Mouse (Mus musculus) adrenal gland, postnatal 10 days (tissue): ENCODE data around the gene Arhgap19. TPM values are rescaled to one million over a fixed set of nuclear protein-coding genes. Genes with fewer than 3 reads are reported as not detected.
A peak's percentile ranks its signal among the peaks of the same experiment; 100 is the strongest.

ENCODE experiments used
- DNase-seq: peaks from one replicate; pipeline ENCODE4 v3.0.0; 2021; ENCODE audit warnings: mixed read lengths
- long read RNA-seq, 2 experiments: library from polyadenylated mRNA; stranded (forward); transcript quantifications; one replicate each; pipeline ENCODE4 v2.0.0; 2021
- total RNA-seq, 2 experiments: library from RNA; stranded (reverse); gene quantifications; 2 replicates each; pipeline ENCODE4 v1.2.3; 2021

Arhgap19 gene
- total RNA-seq, result 1 to 10 TPM; 7.6 to 8.6 TPM
- long read RNA-seq, experiment 1, result 0 reads
- long read RNA-seq, experiment 2, full-length matches to known transcripts, result 2 of 2 reads
- long read RNA-seq, experiment 2, partial matches to known transcripts, result 0 of 2 reads
- long read RNA-seq, experiment 2, other reads (novel, unspliced or antisense), result 0 of 2 reads

DNA sequence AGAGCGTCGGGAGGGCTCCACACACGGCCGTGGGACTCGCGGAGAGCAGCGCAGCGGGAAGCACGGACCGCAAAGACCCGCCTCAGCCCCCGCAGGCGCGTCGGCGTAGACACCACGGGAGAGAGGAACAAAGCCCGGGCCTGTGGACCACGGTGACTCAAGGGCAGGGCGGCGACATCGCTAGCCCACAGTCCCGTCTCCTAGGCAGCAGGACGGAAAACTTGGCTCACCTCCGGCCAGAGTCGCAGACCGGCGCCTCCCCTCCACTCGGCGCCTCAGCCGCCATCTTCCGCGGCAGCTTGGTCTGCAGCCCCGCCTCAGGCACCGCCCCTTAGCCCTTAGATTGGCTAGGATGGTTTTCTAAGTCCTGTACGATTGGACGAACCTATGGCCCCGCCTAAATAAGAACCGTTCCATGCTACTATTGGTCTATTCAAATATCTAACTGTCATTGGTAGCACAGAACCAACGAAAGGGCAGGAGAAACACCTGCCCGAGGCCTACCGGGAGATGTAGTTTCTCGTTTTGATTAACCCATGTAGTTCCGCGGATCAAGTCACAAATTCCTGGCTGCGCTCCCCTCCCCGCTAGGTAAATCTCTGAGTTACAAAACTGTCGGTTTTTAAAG, at the start of gene Arhgap19:
TSS of gene Arhgap19 (minus strand) at position 306 of the 628 bp plus-strand sequence.
- DNase-seq, result peak; percentile 92

DNA sequence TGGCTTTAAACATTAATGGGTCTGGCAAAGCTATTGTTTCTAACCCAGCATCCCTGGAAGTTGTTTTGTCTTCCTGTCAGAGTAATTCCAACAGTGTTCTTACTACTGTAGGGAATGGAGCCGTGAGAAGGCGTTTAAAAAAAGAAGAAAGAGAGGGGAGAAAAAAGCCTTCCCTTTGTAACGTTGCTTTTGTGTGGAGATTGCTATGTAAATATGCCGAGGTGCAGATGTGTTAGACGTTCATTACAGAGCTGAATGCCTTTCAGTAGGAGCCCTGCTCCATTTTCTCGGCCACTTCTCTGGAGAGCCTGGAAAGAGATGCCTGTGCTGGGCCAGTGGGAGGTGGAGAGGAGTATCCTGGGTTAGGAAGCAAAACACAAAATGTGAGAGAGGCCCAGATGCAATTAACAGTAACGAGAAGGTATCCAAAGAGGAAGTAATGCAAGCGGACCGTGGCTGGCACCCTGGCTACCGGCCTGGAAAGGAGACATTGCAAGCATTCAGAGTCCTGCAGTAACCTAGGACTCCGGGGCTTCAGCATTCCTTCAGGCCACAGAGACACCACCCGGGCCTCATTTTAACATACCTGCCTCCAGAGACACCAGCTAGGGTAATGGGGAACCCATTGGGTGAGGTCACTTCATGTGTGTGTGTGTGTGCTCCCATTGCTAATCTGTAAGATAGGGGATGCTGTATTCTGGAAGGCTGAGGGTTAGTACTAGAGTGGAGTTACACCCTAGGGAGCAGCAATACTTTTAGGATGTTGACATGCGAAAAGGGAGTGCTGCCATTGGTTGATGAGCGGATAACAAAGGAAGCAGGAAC, 49.1 kb upstream of the Arhgap19 start:
- DNase-seq, result no peak

DNA sequence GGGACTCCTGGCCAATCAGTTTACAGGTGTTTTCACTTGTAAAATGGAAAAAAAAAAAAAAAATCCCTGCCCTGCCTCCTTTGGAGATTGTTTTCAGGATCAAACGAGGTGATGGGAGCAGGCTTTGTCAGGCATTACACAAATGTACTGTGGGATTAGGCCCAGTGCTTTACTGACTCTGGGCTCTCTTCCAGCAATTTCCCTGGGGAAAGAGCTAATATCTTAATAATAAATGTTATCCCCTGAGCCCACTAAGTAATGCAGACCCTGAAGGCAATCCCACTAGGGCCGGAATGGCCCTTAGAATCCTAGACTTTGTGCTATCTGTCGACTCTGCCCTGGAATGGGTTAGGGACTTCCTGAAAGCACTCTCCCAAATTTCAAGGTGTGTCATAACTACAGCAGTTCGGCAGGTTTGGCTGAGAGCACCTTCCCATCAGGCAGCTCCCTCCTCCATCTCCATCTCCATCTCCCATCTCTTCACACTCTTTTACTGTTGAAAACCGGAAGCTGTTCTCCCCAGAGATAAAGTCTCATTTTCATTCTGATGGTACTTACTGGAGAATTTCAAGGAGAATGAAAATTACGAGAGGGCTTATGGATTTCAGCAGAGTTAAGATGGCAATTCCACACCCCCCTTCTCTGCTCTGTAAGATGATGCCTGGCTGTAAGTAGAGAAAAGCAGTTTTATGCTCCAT, 48.3 kb upstream of the Arhgap19 start:
- DNase-seq, result no peak

DNA sequence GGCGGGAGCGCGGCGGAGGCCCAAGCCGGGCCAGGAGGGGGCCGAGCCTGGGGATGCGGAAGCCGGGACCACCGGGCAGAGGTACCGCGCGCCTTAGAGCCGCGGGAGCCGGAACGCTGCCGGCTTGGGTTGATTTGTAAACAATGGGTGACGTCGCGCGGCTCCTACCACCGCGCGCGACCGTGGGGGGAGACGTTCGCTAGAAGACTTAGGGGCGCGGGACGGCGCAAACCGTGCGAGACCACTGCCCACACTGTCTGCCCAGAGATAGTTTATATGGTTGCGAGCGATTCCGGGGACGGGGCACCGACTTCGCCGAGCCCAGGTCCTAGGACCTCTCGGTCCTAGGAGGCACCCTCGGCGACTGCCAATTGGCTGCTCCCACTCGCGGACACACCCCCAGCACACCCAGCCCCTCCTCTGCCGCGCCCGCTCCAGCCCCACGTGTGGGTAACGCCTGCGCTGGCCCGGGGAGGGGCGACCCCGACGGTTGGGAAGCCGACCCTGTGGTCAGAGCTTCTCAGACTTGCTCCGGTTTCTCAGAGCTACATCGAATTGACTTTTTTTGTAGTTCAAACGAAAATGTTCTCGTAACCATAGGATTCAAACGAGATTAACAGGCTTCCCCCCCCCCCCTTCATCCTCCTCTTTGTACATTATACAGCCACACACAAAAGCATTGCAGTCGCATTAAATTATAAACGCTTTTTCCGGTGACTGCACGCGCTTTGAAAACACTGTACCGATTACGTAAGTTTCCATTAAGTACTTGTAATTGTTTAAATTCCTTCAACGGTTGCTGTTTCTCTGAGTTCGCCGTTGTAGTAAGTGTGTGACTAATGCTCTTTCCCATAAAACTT, 46.4 kb upstream of the Arhgap19 start, which contains the start of gene Frat2:
TSS of gene Frat2 (minus strand) at position 141 of the 860 bp plus-strand sequence.
- peak; percentile 90 for DNase-seq

DNA sequence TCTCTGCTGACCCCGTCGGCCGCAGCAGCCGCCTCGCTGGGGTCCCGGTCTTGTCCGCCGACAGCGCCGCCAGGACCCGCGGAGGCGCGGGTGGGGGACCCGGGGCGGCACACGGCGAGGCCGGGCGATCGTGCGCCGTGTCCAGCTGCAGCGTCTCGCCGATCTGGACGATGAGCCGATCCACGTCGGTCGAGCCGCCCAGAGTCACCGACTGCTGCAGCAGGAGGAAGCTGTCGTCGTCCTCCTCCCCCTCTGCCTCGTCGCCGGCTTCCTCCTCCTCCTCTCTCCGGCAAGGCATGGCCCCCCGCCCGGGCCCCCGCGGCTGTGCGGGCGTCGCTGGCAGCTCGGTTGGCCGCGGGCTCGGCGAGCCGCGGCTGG, 45.8 kb upstream of the Arhgap19 start:
- DNase-seq, result peak; percentile 60

DNA sequence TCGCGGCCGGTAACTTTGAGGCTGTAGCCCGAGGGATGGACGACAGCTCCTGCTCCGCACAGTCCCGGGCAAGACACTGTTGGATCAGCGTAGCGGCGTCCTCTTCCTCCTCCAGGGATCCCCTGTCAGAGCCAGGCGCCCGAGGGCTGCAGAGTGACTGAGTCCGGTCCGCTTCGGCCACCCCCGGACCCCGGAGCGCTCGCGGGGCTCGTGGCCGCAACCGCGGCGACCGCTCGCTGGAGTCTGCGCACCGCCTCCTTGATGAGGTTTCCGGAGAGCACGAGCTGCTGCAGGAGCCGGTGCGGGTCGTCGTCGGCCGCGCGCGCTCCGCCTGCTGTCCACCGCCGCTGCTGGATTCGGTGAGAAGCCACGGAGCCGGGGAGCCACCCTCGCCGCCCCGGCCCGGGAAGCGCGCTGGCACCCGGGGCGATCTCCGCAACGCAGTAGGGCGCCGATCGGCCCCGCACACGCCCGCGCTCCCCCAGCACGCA, 45.3 kb upstream of the Arhgap19 start:
- peak; percentile 66 for DNase-seq

DNA sequence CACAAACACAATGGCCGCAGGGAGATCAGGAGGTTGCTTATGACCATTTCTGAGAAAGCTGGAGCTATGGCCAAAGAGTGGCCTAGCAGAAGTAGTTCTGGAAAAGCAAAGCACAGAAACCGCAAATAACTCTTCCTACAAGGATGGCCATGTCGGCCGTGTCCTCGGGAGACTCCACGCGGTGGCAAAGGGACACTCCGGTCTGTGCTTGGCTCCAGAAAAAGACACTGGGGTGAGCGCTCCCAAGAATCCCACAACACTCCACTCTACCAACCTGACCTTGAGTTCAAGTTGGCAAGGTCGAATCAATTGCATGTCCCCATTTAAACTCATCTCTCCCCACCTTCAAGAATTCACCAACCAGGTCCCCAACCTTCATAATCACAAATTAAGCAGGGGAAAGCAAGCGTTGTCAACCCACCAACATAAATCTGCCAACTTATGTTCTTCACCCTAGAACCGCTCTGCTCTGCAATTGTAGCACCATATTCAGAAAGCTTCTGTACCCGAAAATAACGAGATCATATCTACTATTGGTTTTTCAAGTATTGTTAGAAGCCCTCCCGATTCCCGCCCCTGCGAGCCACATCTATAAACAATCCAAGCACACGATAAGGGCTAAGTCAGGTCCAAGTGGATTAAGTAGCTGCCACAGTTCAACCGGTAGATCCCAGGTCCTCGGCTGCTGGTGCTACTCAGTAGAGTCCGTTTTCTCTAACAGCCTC, 44.7 kb upstream of the Arhgap19 start:
- DNase-seq, result peak; percentile 47

DNA sequence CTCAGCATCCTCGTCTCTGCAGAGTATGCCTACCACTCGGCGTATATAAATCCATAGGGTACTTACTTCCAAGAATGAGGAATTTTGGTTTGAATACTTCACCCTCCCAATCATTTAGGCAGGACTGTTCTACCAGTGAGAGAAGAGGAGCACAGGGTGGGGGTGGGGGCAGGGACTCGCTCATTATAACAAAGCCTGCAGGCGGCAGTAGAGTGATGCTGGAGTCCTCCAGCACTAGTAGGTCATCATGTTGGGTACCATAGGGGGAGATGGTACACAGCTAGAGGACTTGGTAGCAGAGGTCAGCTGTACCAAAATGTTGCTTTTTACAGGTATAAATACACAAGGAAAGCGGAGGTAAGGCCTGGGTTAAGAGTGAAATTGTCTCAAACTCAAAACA, 42.5 kb upstream of the Arhgap19 start:
- no peak for DNase-seq

DNA sequence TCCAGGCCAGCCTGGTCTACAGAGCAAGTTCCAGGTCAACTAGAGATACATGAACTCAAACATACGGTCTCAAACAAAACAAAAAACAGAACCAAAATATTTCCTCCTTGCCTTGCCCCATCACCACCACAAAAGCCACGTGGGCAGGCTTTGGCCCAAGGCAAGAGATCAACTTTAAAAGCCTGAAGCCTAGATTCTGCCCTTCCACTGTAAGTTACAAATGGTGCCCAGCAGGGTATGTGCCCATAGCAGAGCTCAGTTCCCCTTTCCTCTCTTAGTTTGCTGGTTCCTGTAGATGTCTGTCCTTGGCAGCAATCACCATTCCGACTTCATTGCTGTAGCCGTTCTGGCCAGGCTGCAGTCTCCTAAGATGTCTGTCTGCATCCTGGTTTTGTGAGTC, 40.9 kb upstream of the Arhgap19 start:
- no peak for DNase-seq

DNA sequence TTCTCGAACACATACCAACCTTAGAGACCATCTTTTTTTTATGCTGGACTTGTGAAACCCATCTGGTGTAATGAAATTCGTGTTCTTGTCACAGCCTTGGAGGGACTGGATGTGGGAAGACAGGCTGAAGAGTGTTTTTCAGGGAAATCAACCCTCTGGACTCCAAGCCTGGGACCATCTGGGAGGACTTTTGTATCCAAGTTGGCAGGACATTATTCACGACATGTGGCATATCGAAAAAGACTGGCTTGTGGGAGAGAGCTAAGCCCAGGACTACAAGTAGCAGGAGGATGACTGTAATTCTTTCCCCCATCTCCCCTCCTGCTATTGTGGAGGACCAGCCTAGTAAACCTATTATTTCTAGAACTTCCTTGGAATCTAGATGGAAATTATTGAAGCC, 40.3 kb upstream of the Arhgap19 start:
- DNase-seq, result no peak

DNA sequence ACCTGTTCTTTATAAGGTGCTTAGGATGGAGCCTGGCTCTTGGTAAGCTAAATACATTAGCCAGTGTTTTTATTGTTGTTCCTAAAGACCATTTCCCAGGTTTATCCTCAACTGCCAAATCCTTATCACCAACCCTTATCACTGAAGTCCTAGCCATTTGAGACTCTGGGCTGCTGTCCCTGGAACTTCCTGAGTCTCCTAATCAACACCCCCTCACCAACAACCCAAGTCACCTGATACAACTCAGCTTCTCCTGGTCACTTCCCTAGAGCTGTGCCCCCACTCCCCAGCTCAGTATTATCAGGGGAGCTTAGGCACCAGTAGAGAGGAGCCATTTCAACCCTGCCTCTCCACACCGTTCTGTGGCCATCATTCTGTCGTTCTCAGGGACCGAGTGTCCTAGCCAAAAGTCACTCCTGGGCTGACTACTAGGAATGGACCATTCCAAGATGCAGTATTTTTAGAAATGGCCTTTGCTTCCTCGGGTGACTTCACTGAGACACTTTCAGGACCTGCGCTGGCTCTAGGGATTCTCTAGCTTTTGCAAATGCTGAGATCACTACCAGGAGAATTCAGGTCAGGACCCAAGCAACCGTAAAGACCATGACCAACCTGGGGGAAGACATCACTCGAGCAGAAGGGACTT, 39.4 kb upstream of the Arhgap19 start:
- no peak for DNase-seq

DNA sequence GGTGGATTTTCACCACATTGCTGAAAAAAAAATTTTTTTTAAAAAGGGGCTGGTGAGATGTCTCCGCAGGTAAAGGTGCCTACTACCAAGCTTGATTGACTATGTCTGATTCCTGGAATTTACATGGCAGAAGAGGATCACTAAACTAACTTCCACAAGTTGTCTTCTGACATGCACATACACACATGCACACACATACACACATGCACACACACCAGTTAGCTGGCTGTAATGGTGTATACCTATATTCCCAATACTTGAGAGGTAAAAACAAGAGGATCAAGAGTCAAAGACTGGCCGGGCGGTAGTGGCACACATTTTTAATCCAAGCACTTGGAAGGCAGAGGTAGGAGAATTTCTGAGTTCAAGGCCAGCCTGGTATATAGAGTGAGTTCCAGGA, 37.8 kb upstream of the Arhgap19 start:
- no peak for DNase-seq

DNA sequence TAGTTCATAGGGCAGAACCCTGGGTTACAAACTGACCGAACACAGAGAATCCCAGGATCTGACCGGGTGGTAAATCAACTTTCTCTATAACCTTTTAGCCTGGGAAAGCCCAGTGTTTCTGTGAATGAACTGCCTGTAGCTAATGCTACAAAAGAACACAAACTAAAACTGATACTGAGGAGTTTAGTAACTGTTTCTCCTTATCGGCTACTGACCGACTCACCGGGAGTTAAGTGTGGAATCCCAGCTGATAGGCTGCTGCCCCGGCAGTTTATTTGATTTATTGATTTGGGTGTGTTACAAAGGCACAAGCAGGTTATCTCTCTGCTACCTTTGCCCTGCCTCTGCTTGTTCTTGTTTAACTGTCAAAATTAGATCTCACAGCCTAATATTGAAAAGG, 37.0 kb upstream of the Arhgap19 start:
- DNase-seq, result peak; percentile 14

DNA sequence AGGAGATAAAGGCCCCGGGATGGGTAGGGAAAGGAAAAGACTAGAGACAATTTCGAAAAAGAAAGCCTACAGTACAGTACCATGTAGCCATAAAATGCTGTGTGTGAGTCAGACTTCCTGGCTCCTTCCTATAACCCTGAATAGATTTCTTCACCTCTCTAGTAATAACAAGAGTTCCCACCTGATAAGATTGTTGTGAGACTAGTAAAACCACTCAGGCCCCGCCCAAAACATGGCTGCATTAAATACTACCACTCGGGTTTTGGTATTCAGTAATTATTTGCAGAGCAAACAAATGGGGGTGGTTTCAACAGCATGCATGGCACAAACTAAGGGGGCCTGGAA, 36.0 kb upstream of the Arhgap19 start:
- no peak for DNase-seq

DNA sequence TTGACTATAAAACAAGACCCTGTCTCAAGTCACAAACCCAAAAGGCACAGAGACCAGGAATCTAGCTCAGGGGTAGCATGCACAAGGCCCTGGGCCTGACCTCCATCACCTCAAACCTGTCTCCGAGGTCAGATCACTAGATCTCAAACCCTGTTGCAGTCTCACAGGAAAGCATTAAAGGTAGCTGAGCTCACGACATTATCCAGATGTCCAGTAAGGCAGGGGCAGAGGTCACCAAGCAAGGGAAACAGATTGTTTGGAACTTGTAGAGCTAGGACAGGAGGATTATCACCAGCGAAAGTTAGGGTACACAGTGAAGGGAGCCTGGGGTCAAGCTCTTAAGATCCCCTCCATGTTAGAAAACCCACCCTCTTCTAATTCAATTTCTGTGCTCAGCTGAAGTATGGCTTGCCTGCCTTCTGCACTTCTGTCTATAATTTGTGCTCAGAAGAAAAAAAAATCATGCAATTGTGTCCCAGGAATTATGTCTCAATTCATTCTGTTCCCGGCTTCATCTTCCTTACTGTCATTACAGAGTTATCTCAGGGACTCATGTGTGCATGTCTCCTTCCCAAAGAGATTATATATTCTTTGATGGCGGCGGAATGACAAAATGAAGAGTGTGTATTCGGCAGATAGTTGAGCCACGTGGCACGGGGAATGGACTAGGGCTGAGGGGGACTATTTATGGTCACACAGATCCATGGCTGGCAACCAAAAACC, 35.5 kb upstream of the Arhgap19 start:
- DNase-seq, result no peak

DNA sequence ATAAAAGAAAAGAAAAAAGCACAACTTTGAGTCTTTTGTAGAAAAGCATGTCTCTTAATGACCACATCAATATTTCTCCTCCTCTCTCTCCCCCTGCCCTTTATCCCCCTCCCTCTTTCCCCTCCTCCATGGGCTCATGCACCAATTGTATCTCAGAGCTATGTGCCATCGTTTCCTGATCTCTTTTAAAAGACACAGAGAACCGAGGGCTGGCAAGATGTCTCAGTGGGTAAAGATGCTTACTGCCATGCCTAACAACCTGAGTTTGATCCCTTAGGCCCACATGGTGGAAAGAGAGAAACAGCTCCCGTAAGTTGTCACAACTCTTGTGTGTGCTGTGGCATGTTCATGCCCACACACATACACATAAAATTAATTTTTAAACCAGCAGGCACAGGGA, 34.9 kb upstream of the Arhgap19 start:
- no peak for DNase-seq

DNA sequence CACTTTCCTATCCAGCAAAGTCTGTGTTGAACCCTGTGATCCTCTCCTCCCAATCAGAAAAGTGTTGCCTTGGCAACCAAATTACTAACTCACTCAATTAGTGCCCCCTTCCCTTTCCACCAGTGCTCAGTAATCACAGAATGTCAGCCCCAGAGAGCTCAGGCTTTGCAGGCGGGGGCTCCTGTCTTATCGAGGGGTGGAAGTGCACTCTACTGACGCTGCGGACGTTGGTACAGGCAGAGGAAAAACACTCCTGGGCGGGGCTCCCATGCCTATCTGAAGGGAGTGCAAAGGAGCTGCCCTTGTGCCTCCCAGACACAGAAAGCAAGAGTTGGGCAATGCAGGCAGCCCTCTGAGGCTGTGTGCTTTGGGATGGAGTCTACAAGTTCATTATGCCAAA, 34.0 kb upstream of the Arhgap19 start:
- peak; percentile 63 for DNase-seq

DNA sequence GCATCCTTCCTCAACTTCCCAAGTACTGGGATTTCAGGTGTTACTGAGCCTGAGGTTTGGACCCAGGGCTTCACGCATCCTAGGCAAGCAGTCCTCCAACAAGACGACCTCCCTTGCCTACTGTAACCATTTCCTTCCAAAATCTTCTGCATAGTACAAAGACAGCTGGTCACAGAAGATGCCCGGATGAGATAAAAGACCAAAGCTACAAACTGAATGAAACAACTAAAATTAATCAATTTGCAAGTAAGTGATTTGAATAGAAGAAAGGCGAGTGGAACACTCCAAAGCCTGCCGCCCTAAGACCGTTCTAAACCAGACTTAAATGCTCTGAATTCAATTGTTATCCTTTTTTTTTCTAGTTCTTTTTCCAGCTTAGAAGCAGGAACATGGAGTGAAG, 33.6 kb upstream of the Arhgap19 start:
- DNase-seq, result no peak

DNA sequence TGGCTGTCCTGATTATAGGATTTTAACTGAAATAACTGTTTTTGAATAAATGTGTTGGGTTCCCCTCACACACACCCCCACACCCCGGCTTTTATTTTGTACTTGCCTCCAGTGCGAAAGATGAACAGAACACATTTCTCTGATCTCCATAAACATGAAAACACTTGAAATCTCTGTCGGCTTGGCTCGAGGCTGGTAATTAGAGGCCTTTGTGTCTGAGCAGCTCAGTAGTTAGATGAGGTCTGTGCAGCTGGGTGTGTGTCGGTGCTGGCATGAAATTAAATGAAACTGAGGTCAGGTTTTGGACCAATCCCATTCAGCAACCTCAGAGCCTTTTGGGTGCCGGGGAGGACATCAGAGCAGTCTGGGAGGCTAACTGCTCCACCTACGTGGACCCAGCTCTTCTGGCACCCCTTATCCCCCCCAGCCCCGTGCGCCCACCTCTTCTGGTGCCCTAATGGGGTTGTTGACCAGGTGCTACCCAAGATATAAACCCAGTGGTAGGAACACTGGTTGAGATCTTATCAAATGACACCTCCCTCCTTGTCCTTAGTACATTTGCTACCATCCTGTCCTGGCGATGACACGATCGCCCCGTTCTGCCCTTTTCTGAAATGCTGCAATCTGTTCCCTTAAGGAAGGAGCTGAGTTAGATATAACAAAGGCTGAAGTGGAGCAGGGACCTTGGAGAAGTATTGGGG, 30.8 kb upstream of the Arhgap19 start:
- no peak for DNase-seq
